Comparison of ENCODE assay signal across 7 mouse cellular contexts in the genomic region with DNA sequence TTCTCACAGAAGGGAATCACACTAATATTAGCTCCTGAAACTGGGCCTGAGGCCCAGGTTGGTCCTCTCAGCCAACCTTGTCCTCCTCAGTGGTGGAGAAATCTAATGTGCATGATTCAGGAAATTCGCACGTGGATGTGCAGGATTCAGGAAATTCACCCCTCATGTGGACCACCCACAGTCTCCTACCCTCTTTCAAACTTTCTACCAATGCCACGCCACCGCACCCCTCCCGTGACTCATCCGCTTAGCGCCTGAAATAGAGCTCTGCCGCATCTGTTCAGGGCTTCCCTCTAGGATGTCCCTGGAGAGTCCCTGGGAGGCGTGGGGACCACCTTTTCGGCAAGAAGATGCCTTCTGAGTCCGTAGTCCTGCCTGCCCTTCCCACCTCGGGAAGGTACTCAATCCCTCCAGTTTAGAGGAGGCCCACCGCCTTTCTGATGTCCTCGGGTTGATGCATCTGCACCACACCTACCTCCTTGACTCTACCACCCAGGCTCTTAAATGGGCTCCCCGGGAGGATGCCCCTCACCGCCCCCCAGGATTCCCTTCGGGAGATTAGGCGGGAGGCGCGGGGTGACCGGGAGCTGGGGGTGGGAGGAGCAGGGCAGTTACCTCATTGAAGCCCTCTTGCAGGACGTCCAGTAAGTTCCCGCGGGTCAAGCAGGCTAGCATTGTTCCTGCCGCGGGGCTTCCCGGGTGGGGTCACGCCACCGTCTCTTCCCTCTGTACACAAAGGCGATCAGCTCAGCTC. TPM values are rescaled to one million over a fixed set of nuclear protein-coding genes. Genes with fewer than 3 reads are reported as not detected.
DNase-seq lines count a peak whose midpoint lies in the region; TF ChIP-seq lines count a peak whose summit lies in the region.

No protein-coding gene starts in this region.

- TF ChIP-seq POLR2A in spleen, adult 2 months (IDR thresholded peaks at IDR 0.05; ENCODE audit: low read depth, low read length) = no peak
- TF ChIP-seq POLR2A in olfactory bulb, adult 2 months (IDR thresholded peaks at IDR 0.05; ENCODE audit: insufficient read depth, low read depth, low read length) = no peak

- H3K27ac ChIP-seq in spleen, adult 2 months (ENCODE audit: insufficient read depth, low read length) = no peak overlapping the region
- H3K27ac ChIP-seq in olfactory bulb, adult 2 months (ENCODE audit: insufficient read depth, low read depth, low read length) = no peak overlapping the region

- H3K4me1 ChIP-seq in spleen, adult 2 months (ENCODE audit: control insufficient read depth, insufficient read depth, insufficient read length) = peaks cover 8% of the 10 kb centered on the region
- H3K4me1 ChIP-seq in olfactory bulb, adult 2 months (ENCODE audit: control insufficient read depth, insufficient read depth, low read length) = peaks cover 34% of the 10 kb centered on the region

- 25% methylated on average over 30 of the region's 30 CpGs for WGBS in spleen, adult 2 months
- WGBS in olfactory bulb, adult 2 months = 6% methylated on average over 30 of the region's 30 CpGs

- H3K36me3 ChIP-seq in spleen, adult 2 months (ENCODE audit: control insufficient read depth, insufficient read depth, low read length) = no peaks in the 10 kb centered on the region

- TF ChIP-seq CTCF in spleen, adult 2 months (IDR thresholded peaks at IDR 0.05; ENCODE audit: extremely low read depth, insufficient read depth, insufficient read length, insufficient replicate concordance) = no peak
- TF ChIP-seq CTCF in olfactory bulb, adult 2 months (IDR thresholded peaks at IDR 0.05; ENCODE audit: insufficient read depth, low read depth, low read length) = no peak

- H3K4me3 ChIP-seq in spleen, adult 2 months (ENCODE audit: extremely low read depth, insufficient read depth, insufficient read length) = peak overlapping the region; percentile 42; the same call in 1 of the 2 replicates
- H3K4me3 ChIP-seq in olfactory bulb, adult 2 months (ENCODE audit: insufficient read depth, low read depth, low read length) = peak overlapping the region; percentile 81

- intact Hi-C loops in left cerebral cortex, postnatal 36 days (cut with DNase I) = loop anchor here (5.0 kb wide), 1 partner anchor 40 kb away; the partner anchor contains the start of gene Fdxacb1

- H3K27me3 ChIP-seq in spleen, adult 2 months (ENCODE audit: control insufficient read depth, insufficient read depth, low read length) = peaks cover 4% of the 10 kb centered on the region; the same call in 1 of the 2 replicates

- DNase-seq in spleen, adult 2 months (ENCODE audit: low read depth in 1 of 2, low spot score in 2 of 2) = no peak
- DNase-seq in spleen, postnatal 10 days (ENCODE audit: low spot score in 2 of 2) = no peak
- peak; percentile 64 for DNase-seq in cerebellum, adult 8-10 months
- peak; percentile 75 for DNase-seq in frontal cortex, postnatal 36 days (ENCODE audit: low spot score in 2 of 2)
- peak; percentile 76 to 78 for DNase-seq in left cerebral cortex, postnatal 36 days (ENCODE audit: low spot score in 2 of 2)
- no peak for DNase-seq in thymus, postnatal 14 days

RNA-seq across cellular contexts. Expression of gene Dixdc1, which starts 12.0 kb away (rescaled TPM):
- polyA plus RNA-seq in spleen, adult 2 months (2012; rRNA removed) = 0.35 and 0.73 TPM in 2 replicates
- total RNA-seq in left cerebral cortex, postnatal 36 days (2021) = 10 to 100 TPM; 79.6 to 82.8 TPM
- polyA plus RNA-seq in olfactory bulb, adult 2 months (2012; ENCODE audit: insufficient read depth, insufficient read length, low replicate concordance, missing spikeins) = not detected in 2 replicates

RNA-seq across cellular contexts. Expression of gene 2310030G06Rik, which starts 19.0 kb away (rescaled TPM):
- polyA plus RNA-seq in spleen, adult 2 months (2012; rRNA removed) = 0.71 and 0.94 TPM in 2 replicates
- total RNA-seq in left cerebral cortex, postnatal 36 days (2021) = 1 to 10 TPM; 2.4 to 3.2 TPM
- polyA plus RNA-seq in olfactory bulb, adult 2 months (2012; ENCODE audit: insufficient read depth, insufficient read length, low replicate concordance, missing spikeins) = not detected in 2 replicates

RNA-seq across cellular contexts. Expression of gene Cryab, which starts 23.8 kb away (rescaled TPM):
- polyA plus RNA-seq in spleen, adult 2 months (2012; rRNA removed) = 13.5 and 19.8 TPM in 2 replicates
- 100 to 1,000 TPM; 151 to 182 TPM for total RNA-seq in left cerebral cortex, postnatal 36 days (2021)
- polyA plus RNA-seq in olfactory bulb, adult 2 months (2012; ENCODE audit: insufficient read depth, insufficient read length, low replicate concordance, missing spikeins) = not detected in 2 replicates

RNA-seq across cellular contexts. Expression of gene Hspb2, which starts 24.8 kb away (rescaled TPM):
- polyA plus RNA-seq in spleen, adult 2 months (2012; rRNA removed) = 5.4 and 6.0 TPM in 2 replicates
- total RNA-seq in left cerebral cortex, postnatal 36 days (2021) = 1 to 10 TPM; 1.2 to 2.4 TPM
- polyA plus RNA-seq in olfactory bulb, adult 2 months (2012; ENCODE audit: insufficient read depth, insufficient read length, low replicate concordance, missing spikeins) = not detected in 2 replicates

RNA-seq across cellular contexts. Expression of gene Fdxacb1, which starts 40.7 kb away (rescaled TPM):
- polyA plus RNA-seq in spleen, adult 2 months (2012; rRNA removed) = 2.6 and 3.2 TPM in 2 replicates
- total RNA-seq in left cerebral cortex, postnatal 36 days (2021) = 1 to 10 TPM; 4.4 to 6.0 TPM
- not detected in 2 replicates for polyA plus RNA-seq in olfactory bulb, adult 2 months (2012; ENCODE audit: insufficient read depth, insufficient read length, low replicate concordance, missing spikeins)

Comparison
In these comparisons a context has a peak if more than half of its experiments do, and no peak if none do; other contexts are left out.
1. DNase-seq: peak in cerebellum, adult 8-10 months (single experiment), frontal cortex, postnatal 36 days (2 of 2) and left cerebral cortex, postnatal 36 days (2 of 2); none in spleen, adult 2 months (0 of 2), spleen, postnatal 10 days (0 of 2) and thymus, postnatal 14 days (single experiment).
2. RNA of gene Dixdc1, which starts 12.0 kb away (polyA plus RNA-seq): not detected in olfactory bulb, adult 2 months; 0.35 to 0.73 TPM in spleen, adult 2 months; every median in the first group is over 10 times any median in the second.